Mouse (Mus musculus) spleen, postnatal 10 days (tissue): ENCODE results near the gene Taar8c.
"Not testable (repeated sequence)": the region's sequence is repeated elsewhere in the genome, so short reads cannot be mapped to it uniquely, and the experiment has no call there.

Experiments
- DNase-seq, 2 experiments: peaks; one replicate each; pipeline ENCODE4 v3.0.0; 2021 to 2022; ENCODE audit warnings: low spot score in 2 of 2

Taar8c gene

DNA sequence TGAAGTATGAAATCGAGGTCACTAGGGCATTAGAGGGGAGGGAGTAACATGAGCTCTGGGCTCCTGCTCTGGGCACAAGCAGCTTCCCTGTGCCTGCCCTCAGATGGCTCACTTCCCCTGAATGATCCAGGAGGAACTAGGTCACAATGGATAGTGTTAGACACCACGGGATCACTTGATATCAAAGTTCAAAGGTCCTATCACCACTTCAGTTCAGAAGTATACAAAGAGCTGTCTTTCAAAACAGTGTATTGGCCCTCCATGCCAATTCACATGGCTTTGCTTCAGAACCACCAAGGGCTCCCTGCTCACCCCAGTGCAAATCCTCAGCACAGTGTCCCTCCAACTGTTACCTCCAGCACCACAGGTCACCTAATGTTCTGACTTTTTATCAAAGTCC lies 27.0 kb downstream of the Taar8c start:
- not testable (repeated sequence) for DNase-seq

DNA sequence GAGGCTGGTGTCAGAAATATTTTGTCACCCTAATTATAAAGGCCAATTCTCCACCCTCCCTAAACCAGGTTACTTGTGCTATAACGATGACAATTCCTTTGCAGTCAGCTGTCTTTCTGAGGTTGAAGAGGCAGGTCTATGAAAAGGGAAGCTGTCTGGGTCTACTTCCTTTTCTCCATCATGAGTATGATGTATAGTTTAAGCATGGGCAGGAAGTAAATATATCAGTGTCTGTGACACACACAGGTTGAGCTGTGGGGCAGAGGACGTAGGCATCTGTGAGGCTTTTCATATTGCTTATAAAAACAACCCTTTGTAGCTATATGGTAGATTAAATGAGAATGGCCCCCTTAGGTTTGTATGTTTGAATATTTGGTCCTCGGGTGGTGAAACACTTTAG lies 42.7 kb downstream of the Taar8c start:
- no peak for DNase-seq

DNA sequence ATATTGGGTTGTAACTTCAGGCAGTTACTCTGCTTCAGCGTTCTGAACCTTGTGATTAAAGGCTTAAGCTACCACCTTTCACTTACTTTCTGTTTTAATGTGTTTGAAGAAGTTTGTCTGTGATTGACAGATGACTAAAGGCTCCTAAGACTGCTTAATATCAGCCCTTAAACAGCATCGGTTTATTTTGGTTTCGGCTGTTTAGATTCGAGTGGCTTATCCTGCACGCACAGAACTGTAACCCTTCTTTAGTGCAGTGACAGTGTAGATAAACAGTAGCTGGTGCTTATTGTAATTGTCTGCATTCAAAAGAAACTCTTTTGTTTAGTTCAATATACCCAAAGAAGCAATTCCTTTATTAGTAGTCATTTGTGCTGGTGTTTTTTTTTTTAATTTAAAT lies 49.7 kb downstream of the Taar8c start:
- no peak for DNase-seq
